Mouse (Mus musculus) liver, embryonic 14.5 days (tissue): ENCODE measurements around the gene Polr3h.

Source experiments
- CTCF ChIP-seq: IDR thresholded peaks from 2 replicates; pipeline ENCODE4 v1.5.1; 2016; ENCODE audit warnings: antibody characterized with exemption, low read depth, control low read depth
- EP300 ChIP-seq: IDR thresholded peaks from 2 replicates; pipeline ENCODE4 v1.6.1; 2016; ENCODE audit warnings: antibody characterized with exemption, low read depth

DNA sequence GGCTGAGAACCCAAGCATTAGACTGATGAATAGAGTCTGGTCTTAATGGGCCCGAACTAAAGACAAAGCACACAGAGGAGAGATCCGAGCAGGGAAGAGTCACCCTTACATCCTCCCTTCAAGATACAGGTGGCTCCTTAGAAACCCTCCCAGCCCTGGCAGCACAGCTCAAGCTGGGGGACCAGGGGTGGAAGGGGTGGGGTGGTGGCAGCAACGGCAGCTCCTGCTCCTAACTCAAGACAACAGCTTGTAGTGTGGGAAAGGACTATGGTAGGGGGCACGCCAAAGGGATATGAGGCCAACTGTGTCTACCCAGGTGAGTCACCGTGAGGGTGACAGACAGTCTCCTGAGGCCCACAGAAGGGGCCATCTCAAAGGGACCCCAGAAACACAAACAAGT, 78.2 kb downstream of the Polr3h start:
- TF ChIP-seq CTCF, result no peak
- no peak for TF ChIP-seq EP300
